Mouse (Mus musculus) urinary bladder, postnatal 14 days (tissue): ENCODE results near the gene Abcf2.
"Not testable (repeated sequence)": the region's sequence is repeated elsewhere in the genome, so short reads cannot be mapped to it uniquely, and the experiment has no call there.

Source experiments
- DNase-seq: peaks from one replicate; pipeline ENCODE4 v3.0.0; 2021; ENCODE audit warnings: low spot score

The Abcf2 gene

DNA sequence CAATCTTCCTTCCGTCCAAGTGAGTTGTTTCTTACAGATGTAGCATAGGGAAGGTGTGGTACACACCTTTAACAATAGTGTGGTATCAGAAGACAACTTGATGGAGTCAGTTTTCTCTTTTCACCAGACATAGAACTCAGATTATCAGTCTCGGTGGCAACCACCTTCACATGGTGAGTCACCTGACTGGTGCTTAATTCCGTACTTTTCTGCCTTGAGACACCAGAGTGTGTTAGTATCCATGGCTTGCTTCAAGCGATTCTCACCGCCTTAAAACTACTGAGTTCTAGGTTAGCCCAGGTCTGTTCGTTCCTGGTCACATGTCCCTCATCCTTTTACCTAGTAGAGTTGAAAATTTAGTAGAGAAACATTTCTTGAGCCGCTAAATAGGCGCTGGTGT lies 8.8 kb upstream of the Abcf2 start:
- no peak for DNase-seq

DNA sequence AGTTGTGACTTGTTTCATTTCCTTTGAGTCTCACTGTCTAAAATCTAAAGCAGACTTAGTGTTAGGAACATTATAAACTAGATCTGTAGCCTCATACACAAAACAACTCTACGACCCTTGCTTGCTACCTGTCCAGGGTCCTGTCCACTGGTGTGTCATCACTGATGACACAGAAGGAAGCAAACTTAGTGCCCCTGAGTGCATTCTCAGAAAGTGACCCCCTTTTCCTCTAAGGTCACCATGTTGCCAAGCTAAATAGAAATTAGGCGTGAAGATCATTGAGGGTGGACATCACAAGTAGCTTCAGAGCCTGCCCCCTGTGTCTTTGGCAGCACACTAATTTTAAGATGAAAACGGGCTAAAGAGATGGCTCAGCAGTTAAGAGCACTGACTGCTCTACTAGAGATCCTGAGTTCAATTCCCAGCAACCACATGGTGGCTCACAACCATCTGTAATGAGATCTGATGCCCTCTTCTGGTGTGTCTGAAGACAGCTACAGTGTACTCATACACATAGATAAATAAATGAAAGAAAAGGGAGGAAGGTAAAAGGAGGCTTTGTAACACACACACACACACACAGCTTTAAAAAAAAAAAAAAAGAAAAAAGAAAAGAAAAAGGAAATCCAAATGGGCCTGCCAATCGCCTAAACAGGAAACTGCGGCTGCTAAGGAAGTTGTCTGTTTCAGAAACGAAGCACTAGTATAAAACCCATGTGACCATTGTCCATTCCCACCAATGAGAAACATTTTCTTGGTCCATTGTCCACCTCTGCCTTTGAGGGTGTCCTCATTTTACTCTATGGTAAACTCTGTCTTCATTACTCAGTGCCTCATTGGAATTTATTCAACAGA lies 1.1 kb upstream of the Abcf2 start:
- no peak for DNase-seq

DNA sequence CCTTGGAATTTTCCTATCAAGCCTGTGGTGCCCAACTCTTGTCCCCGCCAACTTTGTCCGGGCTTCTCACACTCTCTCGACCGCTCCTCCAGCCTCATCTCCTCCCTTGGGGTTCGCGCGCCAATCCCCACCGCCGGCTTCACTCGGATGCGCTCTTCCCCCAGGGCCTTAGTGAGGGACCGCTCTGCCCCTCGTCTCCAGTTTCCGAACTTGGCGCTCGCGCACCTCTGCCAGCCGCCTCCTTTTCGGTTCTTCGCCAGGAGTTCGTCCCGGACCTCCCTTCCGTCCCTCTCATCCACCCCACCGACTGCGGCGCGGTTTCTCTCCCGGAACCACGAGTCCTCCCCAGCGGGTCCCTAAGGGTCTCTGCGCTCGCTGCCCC lies 475 bp downstream of the Abcf2 start:
- DNase-seq: peak; percentile 35

DNA sequence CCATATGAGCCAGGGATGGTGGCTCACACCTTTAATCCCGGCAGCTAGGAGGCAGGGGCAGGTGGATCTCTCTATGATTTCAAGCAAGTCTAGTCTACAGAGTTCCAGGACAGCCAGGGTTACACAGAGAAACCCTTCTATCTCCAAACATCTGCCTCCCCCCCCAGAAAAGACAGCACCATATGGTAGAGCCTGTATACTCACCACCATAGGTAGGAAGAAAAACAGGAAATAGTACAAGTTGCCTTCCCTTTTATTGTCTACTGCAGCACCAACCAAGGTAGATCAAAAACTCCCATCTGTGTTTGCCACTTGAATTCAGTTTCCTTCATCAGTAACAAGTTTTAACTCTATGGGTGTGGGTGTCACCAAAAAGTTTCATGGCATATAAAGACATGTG lies 1.3 kb downstream of the Abcf2 start:
- DNase-seq: no peak

DNA sequence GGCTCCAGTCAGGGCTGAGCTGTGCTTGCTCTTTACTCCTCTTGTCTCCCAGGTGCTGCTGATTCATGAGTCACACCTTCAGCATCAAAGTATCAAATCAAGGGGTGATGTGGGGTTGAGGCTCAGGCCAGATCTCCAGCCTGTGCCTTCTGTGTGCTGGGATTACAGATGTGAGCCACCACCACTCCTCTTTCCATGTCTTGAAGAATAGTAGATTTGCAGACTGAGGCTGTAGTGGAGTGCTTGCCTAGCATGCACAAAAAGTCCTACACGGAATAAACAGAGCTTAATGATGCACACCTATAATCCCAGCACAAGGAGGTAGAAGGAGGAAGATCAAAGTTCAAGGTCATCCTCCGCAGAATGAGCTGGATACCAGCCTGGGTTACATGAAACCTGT lies 20.6 kb downstream of the Abcf2 start, which contains the start of gene 4931409K22Rik:
TSS of gene 4931409K22Rik (minus strand) at position 101 of the 400 bp plus-strand sequence.
- no peak for DNase-seq

DNA sequence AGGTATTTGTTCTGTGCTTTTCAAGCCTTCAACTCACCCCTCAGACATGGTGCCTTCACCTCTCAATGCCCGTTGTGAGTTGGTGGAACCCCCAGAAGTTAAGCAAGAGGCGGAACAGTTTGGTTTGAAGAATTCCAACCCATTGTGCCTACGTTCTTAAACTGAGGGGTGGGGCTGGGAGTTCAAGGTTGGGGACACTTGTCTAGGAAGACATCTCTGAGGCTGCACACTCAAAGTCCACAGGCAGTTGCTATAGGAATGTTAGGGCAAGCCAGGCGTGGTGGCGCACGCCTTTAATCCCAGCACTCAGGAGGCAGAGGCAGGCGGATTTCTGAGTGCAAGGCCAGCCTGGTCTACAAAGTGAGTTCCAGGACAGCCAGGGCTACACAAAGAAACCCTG lies 21.9 kb downstream of the Abcf2 start:
- DNase-seq: not testable (repeated sequence)

DNA sequence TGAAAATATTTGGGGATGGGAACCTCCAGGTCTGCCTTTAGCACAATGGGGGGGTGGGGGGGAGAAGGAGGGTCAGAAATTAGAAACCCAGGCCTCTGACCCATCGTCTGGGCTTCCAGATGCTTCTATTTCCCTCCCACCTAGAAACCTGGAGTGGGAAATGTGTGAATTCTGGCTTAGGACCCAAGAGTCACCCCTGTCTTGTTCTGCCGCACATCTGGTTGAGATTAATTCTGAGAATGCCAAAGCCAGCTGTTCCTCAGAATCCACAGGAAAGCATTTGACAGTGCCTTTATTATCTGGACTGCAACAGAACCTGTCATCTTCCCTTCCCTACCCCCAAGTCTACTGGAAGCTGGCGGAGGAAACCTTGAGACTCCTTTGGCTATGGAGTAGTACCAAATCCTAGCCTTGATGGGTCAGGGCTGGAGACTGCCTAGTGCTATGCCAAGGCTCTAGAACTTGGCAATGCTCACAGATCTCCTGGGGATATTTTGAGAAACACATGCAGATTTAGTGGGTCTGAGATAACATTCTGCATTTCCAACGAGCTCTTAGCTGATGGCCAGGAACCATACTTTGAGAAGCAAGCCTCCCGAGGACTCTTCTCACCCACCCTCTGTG lies 23.5 kb downstream of the Abcf2 start:
- DNase-seq: no peak

DNA sequence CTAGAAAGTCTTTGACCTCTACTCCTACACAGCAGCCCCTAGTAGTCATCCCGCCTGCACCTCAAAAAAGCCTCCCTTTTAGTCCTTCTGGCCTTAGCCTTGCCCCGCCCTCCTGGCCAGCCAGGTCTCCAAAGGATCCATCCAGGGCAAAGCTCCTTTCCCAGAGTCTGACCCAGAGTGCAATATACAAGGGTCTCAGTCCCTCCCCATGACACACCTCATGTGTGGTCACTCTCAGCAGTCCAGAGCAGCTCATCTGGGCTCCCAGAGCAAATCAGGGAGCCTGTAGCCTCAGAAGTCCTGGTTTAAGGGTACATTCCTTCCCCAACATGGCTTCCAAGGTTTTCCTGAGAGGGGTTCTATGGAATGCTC lies 26.0 kb downstream of the Abcf2 start:
- DNase-seq: no peak

DNA sequence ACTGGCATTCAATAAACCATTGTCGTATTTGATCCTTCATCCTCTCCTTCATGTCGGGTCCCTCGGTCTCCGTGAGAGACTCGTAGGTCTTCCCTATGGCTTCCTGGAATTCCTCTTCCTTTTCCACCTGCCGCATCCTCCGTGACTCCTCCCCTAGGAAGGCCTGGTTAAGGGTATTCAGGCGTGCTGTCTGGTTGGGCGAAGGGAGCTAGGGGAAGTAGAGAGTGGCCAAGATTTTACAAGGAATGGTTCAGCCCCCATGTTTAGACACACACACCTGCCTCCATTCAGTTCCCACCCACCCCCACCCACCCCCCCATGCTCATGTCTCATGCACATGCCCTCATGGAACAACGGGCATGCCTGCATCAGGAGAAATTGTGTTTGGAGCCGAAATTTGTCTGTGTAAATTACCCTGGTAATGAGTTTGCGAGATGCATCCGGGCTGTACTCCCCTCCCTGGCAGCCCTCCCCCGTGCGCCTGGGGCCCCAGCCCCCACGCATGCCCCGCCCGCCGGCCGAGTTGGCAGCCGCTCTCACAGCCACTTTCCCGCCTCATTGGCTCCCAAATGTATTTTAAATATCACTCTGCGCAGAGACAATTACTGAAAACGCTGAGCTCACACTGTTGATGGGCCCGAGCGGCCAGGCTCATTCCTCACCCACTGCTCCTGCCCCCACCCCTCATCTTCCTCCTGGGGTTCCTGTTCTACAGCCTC lies 26.5 kb downstream of the Abcf2 start:
- peak; percentile 53 for DNase-seq

DNA sequence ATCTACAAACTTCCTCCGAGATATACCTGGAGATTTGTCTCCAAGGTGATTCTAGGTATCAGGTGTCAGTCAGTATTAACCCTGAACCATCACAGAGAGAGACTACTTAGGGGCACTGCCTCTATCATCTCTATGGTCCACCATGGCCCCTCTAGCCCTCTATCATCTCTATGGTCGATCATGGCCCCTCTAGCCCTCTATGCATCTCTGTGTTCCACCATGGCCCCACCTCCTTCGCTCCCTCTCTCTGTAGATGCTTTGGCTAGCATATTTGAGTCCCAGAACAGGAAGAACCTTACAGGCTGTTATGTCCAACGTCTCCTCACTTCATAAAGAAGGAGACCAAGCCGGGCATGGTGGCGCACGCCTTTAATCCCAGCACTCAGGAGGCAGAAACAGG lies 34.6 kb downstream of the Abcf2 start:
- no peak for DNase-seq

DNA sequence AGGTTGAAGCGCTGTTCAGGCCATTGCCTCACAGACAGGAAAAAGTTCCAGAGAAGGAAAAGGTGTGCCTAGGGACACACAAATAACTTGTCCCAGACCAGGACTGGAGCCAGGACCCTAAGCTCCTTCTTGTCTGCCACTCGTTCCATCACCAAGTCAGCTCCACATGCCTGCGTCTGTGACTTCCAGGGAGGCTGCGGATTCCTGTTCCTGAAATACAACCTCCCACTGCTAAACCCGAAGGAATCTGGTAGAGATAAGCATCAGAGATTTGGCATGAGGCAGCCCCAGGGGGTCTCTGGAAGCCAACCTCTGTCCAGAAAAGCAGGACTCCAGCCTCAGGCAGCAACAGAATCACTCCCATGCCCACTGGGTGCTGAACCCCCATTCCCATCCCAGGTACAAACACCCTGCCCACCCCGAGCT lies 36.1 kb downstream of the Abcf2 start:
- DNase-seq: no peak

DNA sequence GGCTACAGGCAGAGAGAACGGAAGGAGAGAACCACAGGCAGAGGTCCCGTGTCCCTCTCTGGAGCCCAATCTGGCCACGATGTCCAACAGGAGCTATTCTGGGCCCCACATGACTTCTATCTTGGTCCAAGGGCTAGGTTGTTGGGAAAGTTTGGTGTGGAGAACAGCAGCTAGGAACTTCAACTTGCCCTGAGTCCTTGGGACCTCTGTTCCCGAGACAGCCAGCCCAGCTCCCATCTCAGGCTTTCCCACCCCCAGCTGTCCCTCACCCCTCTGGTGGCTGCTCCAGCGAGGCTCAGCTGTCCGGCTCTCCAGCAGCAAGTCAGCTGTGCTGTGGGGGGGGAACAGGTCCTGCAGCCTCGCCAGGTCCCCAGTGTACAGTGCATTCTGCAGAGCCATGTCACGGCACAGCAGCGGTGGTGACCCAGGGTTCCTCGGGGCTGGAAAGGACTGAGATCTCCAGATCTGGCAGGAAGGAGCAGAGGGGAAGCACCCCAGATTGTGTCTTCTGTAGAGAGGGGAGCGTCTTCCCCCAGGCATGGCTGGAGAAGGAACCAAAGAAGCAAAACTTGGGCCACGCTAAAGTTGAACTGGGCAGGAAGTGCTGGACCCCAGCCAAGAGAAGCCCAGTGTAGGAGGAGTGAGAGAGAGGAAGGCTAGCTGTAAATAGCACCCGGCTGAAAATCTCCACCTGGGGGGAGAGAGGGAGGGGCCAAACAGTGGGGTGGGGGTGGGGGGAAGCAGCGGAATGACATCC lies 36.7 kb downstream of the Abcf2 start, which contains the start of gene Asb10:
TSS of gene Asb10 (minus strand) at position 592 of the 757 bp plus-strand sequence.
- DNase-seq: peak; percentile 70

DNA sequence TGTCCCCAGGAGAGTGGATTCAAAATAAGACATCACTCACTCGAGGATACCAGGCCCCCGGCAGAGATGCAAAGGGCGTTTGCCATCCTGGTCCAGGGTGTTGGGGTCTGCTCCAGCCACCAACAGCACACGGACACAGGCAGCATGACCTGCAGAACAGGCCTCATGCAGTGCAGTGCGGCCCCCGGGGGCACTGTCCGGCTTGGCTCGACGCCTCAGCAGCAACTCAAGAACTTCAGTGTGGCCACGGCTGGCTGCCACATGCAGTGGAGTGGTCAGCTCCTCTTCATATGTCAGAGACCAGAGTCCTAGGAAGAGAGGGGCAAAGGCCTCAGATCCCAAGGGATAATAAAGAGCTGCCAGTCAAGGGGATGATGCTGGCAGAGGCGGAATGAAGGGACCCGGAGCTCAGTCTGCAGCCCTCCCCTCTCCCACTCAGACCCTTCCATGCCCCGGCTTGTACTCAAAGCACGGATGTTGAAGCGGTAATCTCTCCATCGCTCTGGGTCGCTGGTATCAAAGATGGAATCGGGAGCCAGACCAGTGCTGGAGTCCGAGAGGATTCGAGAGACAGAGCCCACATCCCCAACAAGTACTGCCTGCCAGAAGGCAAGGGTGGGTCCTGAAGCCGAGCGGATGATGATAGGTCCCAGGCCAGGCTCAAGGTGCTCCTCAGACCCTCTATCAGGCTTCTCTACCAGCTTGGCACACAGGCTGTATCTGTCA lies 37.5 kb downstream of the Abcf2 start:
- DNase-seq: no peak

DNA sequence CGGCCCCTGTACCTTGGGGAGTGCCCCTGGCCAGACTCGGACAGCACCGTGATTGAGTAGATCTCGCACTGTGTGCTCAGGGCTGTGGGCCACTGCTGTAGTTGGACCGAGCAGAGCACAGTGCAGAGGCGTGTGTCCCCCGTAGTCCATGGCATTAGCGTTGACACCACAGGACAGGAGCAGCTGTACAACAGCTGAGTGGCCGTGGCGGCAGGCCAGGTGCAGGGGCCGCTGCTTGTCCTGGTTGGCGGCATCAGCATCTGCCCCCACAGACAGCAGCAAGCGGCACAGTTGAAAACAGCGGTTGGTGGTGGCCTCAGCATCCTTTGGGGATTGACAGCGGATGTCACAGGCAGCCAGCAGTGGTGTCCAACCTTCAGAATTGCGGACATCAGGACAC lies 39.6 kb downstream of the Abcf2 start:
- no peak for DNase-seq

DNA sequence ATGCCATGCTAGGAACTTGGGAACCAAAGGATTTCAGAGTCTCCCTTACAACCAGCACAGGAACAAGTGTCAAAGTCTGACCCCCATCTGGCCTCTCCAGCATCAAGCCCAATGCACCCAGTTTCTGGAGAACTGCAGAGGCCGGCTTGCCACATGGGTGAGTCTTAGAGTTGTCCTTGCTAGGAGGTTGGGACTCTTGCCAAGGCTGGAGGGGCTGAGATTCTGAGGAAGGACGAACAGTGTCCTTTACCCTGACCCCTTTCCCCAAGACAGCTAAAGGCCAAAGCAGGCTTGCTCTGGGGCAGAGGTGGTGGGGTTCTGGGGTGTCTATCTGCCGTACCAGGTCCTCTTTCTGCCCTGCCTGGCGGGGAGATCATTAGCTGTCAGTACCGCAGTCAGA lies 40.8 kb downstream of the Abcf2 start:
- no peak for DNase-seq

DNA sequence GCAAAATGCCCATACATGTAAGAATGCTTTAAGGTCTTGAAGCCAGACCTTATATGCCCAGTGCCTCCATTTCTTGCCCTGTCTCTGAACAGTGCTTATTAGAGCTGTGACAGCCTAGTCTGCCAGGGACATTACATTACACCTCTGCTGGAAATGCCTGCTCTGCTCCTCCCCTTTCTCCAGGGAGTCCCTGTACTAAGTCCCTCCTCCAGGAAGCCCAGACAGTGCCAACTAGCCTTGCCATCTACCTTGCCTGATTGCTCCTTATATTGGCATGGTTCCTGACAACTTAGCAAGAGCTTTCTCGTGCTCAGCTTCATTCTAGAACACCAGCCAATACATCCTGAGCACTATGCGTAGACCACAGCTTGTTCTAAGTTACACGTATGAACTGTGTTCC lies 41.5 kb downstream of the Abcf2 start:
- DNase-seq: no peak

DNA sequence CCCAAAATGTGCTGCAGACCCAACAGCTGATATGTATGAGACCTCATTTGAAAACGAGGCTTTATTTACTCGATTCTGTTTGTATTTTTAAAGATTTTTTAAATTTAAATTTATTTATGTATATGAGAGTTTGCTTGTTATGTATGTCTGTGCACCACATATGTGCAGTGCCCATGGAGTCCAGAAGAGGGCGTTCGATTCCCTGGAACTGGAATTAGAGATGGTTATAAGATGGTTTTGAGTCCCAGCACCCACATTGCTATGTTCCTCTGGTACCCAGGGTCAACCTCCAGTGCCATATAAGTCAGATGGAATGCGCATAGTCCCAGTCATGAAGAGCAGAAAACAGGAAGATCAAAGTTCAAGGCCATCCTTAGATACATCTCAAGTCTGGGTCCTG lies 43.0 kb downstream of the Abcf2 start:
- DNase-seq: no peak

DNA sequence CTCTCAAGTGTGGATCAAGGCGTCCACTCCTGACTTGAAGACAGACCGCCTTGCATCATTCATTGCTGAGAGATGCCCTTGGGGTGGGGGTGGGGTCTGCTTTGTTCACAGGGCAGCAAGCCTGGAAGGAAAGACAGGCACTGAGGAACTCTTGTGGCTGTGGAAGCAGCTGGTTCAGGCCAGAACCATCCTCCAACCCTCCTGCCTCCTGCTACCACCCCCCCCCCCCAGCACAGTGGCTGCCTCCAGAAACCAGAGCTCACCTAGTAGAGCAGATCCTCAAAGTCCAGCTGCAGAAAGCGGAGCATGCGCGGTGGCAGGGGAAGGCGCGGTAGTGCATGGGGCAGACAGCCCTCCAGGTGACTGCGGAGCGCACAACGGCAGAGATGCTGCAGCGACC lies 43.9 kb downstream of the Abcf2 start:
- DNase-seq: no peak

DNA sequence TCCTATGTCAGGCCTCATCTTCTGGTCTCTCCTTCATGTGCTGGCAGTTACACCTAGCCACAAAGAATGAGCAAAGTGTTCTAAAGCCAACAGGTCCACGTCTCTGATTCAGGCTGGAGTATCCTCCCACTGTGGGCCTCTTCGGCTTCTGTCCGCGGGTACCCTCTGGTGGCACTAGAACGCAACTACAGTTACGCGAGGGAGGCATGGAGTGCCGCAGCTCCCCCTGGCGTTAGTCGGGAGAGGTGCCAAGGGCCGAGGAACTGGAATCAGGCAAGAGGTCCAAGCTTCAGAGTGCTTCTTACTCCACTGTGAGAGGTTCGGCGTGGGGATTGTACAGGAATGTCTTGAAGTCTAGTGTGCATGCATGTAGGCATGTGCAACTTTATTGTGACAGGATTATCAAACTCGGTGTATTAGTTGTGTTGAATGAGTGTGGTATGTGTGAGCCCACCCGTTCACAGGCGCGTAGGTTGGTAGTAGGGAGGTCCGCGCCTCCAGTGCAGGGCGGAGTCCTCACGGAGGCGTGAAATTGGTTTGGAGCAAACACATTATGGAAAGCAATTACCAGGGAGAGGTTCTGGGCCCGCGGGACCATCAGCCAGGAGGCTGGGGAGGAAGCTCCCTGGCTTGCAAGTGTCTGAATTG lies 47.1 kb downstream of the Abcf2 start:
- DNase-seq: peak; percentile 93

DNA sequence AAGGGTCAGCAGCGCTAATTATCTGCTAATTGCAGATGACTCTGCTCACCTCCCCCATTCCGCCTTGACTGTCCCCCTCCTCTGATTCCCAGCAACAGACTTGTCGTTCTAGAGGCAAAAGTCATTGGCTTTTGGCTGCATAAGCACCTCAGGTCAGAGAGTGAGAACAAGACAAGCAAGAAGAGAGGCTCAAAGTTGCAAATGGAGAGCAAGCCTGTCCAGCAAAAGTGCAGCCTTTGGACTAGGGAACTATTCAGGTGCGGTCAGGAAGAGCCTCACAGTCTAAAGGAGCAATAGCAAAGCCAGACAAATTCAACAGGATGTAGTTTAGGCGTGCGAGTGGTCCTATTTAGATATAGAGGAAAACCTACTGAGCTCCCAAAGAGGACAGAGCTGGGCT lies 49.5 kb downstream of the Abcf2 start:
- DNase-seq: no peak

DNA sequence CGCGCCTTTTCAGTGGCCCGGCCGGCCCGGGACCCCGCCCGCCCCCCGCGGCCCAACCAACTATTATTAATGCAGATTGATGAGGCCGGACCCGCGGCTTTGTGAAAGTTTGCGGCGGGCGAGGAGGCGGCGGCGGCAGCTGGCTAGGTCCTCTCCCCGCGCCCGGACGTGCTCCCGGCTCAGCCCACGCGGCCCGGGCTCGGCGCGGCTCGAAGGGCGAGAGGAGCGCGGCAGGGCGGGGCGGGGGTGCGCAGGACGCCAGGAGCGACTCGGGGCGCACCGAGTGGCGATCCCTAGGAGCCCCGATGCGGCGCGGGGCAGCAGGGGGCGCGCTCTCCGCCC lies 50.4 kb downstream of the Abcf2 start, which contains the start of gene Gbx1:
TSS of gene Gbx1 (minus strand) at position 314 of the 342 bp plus-strand sequence.
- DNase-seq: peak; percentile 39
